Mouse (Mus musculus): ENCODE data around the gene Arid1b.

The Arid1b gene

GRCm38 (mm10) chr17:5196508-5196907 lies 202.4 kb downstream of the Arid1b start:
- DNase-seq: no peak

- DNase-seq: no peak
These were observed 203.0 kb downstream of the Arid1b start for GRCm38 (mm10) chr17:5197083-5197482.

- DNase-seq: no peak
These were observed 203.6 kb downstream of the Arid1b start for GRCm38 (mm10) chr17:5197765-5198164.

GRCm38 (mm10) chr17:5198252-5198651 lies 204.1 kb downstream of the Arid1b start:
- no peak for DNase-seq

GRCm38 (mm10) chr17:5198811-5199210 lies 204.7 kb downstream of the Arid1b start:
- DNase-seq: no peak

GRCm38 (mm10) chr17:5200638-5201037 lies 206.5 kb downstream of the Arid1b start:
- no peak for DNase-seq

- DNase-seq: peak; percentile 46 to 50
These were observed 207.9 kb downstream of the Arid1b start for GRCm38 (mm10) chr17:5201859-5202598.

GRCm38 (mm10) chr17:5202756-5203155 lies 208.6 kb downstream of the Arid1b start:
- DNase-seq: no peak

- DNase-seq: no peak
These were observed 209.4 kb downstream of the Arid1b start for GRCm38 (mm10) chr17:5203346-5204102.

- no peak for DNase-seq
These were observed 210.1 kb downstream of the Arid1b start for GRCm38 (mm10) chr17:5204103-5204665.

- no peak for DNase-seq
These were observed 211.0 kb downstream of the Arid1b start for GRCm38 (mm10) chr17:5205163-5205581.

GRCm38 (mm10) chr17:5206731-5207130 lies 212.6 kb downstream of the Arid1b start:
- no peak for DNase-seq

GRCm38 (mm10) chr17:5207881-5208280 lies 213.7 kb downstream of the Arid1b start:
- no peak for DNase-seq

- peak; percentile 48 to 57 for DNase-seq
These were observed 214.2 kb downstream of the Arid1b start for GRCm38 (mm10) chr17:5208362-5208761.

- DNase-seq: no peak
These were observed 214.9 kb downstream of the Arid1b start for GRCm38 (mm10) chr17:5209076-5209475.

GRCm38 (mm10) chr17:5210101-5210727 lies 216.1 kb downstream of the Arid1b start:
- DNase-seq: no peak

GRCm38 (mm10) chr17:5210891-5211290 lies 216.8 kb downstream of the Arid1b start:
- peak; percentile 62 to 64 for DNase-seq

GRCm38 (mm10) chr17:5212166-5212565 lies 218.0 kb downstream of the Arid1b start:
- DNase-seq: no peak

- no peak for DNase-seq
These were observed 219.3 kb downstream of the Arid1b start for GRCm38 (mm10) chr17:5213441-5213840.

- DNase-seq: no peak
These were observed 221.2 kb downstream of the Arid1b start for GRCm38 (mm10) chr17:5215352-5215751.

GRCm38 (mm10) chr17:5216965-5217546 lies 222.9 kb downstream of the Arid1b start:
- no peak for DNase-seq

- DNase-seq: no peak
These were observed 224.0 kb downstream of the Arid1b start for GRCm38 (mm10) chr17:5217852-5218845.
